25 mouse cellular contexts compared by ENCODE assay signal in genomic region chr2:152503950-152504349, GRCm38 (mm10). TPM values are rescaled to one million over a fixed set of nuclear protein-coding genes. Genes with fewer than 3 reads are reported as not detected.
"Had no signal": no experiment of that assay in that cellular context is flagged by ENCODE, and none has a peak within 500 bp of the region (broad histone marks: within the 10 kb centered on the region; RNA-seq: fewer than 3 reads in every experiment).

No protein-coding gene starts in this region.

- H3K4me3 ChIP-seq: lung, embryonic 15.5 days; megakaryocyte, embryonic 14.5 days; midbrain, embryonic 13.5 days; midbrain, embryonic 15.5 days; neural tube, embryonic 12.5 days; stomach, embryonic 15.5 days had no signal

- DNase-seq: lung, adult 2 months; lung, postnatal 14 days; lung, postnatal 36 days; right cerebral cortex, postnatal 14 days; thymus, adult 2 months; thymus, postnatal 25 days; thymus, postnatal 4 days had no signal

- H3K4me1 ChIP-seq: lung, embryonic 15.5 days; midbrain, embryonic 13.5 days; midbrain, embryonic 15.5 days; neural tube, embryonic 12.5 days; stomach, embryonic 15.5 days had no signal

- H3K36me3 ChIP-seq: lung, embryonic 15.5 days; midbrain, embryonic 13.5 days; midbrain, embryonic 15.5 days; neural tube, embryonic 12.5 days; stomach, embryonic 15.5 days had no signal

- H3K9ac ChIP-seq: lung, embryonic 15.5 days; midbrain, embryonic 13.5 days; midbrain, embryonic 15.5 days; neural tube, embryonic 12.5 days; stomach, embryonic 15.5 days had no signal

- H3K9me3 ChIP-seq: lung, embryonic 15.5 days; midbrain, embryonic 13.5 days; midbrain, embryonic 15.5 days; neural tube, embryonic 12.5 days; stomach, embryonic 15.5 days had no signal

- H3K27ac ChIP-seq: lung, embryonic 15.5 days; macrophage; midbrain, embryonic 13.5 days; midbrain, embryonic 15.5 days; neural tube, embryonic 12.5 days; stomach, embryonic 15.5 days; stomach, postnatal 0 days had no signal

- H3K27me3 ChIP-seq: lung, embryonic 15.5 days; midbrain, embryonic 13.5 days; midbrain, embryonic 15.5 days; neural tube, embryonic 12.5 days; stomach, embryonic 15.5 days had no signal

RNA-seq across cellular contexts. Expression of gene Defb26, which starts 7.5 kb away (rescaled TPM):
- total RNA-seq: megakaryocyte progenitor cell, adult 5-6 weeks; midbrain, postnatal 0 days; monocyte, adult 5-6 weeks; neutrophil, adult 5-6 weeks had no signal
- polyA plus RNA-seq: lung, adult 2 months; lung, embryonic 15.5 days; lung, postnatal 0 days; macrophage; midbrain, embryonic 11.5 days; midbrain, embryonic 13.5 days; midbrain, embryonic 15.5 days; midbrain, postnatal 0 days; neural tube, embryonic 12.5 days; neural tube, embryonic 14.5 days; spleen, adult 2 months; stomach, embryonic 15.5 days; stomach, postnatal 0 days; testis, adult 2 months; thymus, adult 2 months; urinary bladder, adult 2 months had no signal

RNA-seq across cellular contexts. Expression of gene Defb22, which starts 14.0 kb away (rescaled TPM):
- total RNA-seq: megakaryocyte progenitor cell, adult 5-6 weeks; midbrain, postnatal 0 days; monocyte, adult 5-6 weeks; neutrophil, adult 5-6 weeks had no signal
- polyA plus RNA-seq: lung, adult 2 months; lung, embryonic 15.5 days; lung, postnatal 0 days; macrophage; midbrain, embryonic 11.5 days; midbrain, embryonic 13.5 days; midbrain, embryonic 15.5 days; midbrain, postnatal 0 days; neural tube, embryonic 12.5 days; neural tube, embryonic 14.5 days; spleen, adult 2 months; stomach, embryonic 15.5 days; stomach, postnatal 0 days; testis, adult 2 months; thymus, adult 2 months; urinary bladder, adult 2 months had no signal

RNA-seq across cellular contexts. Expression of gene Defb28, which starts 14.1 kb away (rescaled TPM):
- total RNA-seq: megakaryocyte progenitor cell, adult 5-6 weeks; midbrain, postnatal 0 days; monocyte, adult 5-6 weeks; neutrophil, adult 5-6 weeks had no signal
- polyA plus RNA-seq: lung, adult 2 months; lung, embryonic 15.5 days; lung, postnatal 0 days; macrophage; midbrain, embryonic 11.5 days; midbrain, embryonic 13.5 days; midbrain, embryonic 15.5 days; midbrain, postnatal 0 days; neural tube, embryonic 12.5 days; neural tube, embryonic 14.5 days; spleen, adult 2 months; stomach, embryonic 15.5 days; stomach, postnatal 0 days; testis, adult 2 months; thymus, adult 2 months; urinary bladder, adult 2 months had no signal

RNA-seq across cellular contexts. Expression of gene Defb20, which starts 27.1 kb away (rescaled TPM):
- total RNA-seq: megakaryocyte progenitor cell, adult 5-6 weeks; midbrain, postnatal 0 days; monocyte, adult 5-6 weeks; neutrophil, adult 5-6 weeks had no signal
- polyA plus RNA-seq: lung, adult 2 months; lung, embryonic 15.5 days; lung, postnatal 0 days; macrophage; midbrain, embryonic 11.5 days; midbrain, embryonic 13.5 days; midbrain, embryonic 15.5 days; midbrain, postnatal 0 days; neural tube, embryonic 12.5 days; neural tube, embryonic 14.5 days; spleen, adult 2 months; stomach, embryonic 15.5 days; stomach, postnatal 0 days; thymus, adult 2 months; urinary bladder, adult 2 months had no signal

RNA-seq across cellular contexts. Expression of gene Defb29, which starts 35.9 kb away (rescaled TPM):
- total RNA-seq: megakaryocyte progenitor cell, adult 5-6 weeks; midbrain, postnatal 0 days; monocyte, adult 5-6 weeks; neutrophil, adult 5-6 weeks had no signal
- polyA plus RNA-seq: lung, adult 2 months; lung, embryonic 15.5 days; lung, postnatal 0 days; macrophage; midbrain, embryonic 11.5 days; midbrain, embryonic 13.5 days; midbrain, embryonic 15.5 days; midbrain, postnatal 0 days; neural tube, embryonic 12.5 days; neural tube, embryonic 14.5 days; spleen, adult 2 months; stomach, embryonic 15.5 days; stomach, postnatal 0 days; testis, adult 2 months; thymus, adult 2 months; urinary bladder, adult 2 months had no signal
